Mouse (Mus musculus): ENCODE results near the gene Gclm.

GRCm38 (mm10) chr3:122312936-122313629 is 67.7 kb downstream of the Gclm start:
- TF ChIP-seq CTCF (IDR thresholded peaks at IDR 0.05; ENCODE audit: control insufficient read depth, insufficient read depth, low read length): no peak
- TF ChIP-seq POLR2A (IDR thresholded peaks at IDR 0.05; ENCODE audit: borderline replicate concordance, control insufficient read depth, low read depth, low read length): no peak

Data from bone marrow, adult 2 months (tissue).